Mouse (Mus musculus): ENCODE measurements at regions not wholly inside any gene's neighbourhood (a gene's known extent, or its start where the extent isn't known, plus 50 kb on each side); places are given as distances from the start of the nearest gene placed in this dataset.

DNA sequence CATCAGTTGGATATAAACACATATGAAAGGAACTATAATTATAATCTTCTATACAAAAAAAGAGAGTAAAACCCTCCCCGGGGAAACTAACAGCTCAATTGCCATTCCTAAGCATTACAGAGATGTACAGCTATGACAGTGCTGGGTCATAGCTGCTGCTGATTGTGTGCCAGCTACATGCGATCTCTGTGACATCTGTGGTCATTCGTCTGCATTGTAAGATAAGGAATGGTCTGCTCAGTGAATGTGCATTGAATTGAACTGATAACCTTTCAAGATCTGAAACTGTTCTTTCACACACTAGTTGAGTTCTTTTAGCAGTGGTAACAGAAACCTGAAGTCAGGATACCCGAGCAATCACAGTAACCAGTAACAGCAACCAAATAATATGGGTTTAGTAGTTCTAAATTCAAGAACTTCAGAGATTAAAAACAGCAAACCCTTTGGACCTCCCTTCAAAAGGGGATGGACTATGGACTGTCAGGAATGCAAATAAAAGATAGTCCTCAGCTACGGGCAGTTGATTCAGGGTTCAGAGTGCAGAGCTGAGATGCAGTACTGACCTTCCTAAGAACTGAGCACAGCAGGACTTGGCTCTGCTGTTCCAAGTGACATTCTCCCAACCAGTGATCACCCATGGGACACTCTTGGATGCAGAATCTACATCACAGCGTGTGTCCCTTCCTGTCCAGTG is 295.7 kb downstream of the Cd47 start:
- no peak for DNase-seq

DNA sequence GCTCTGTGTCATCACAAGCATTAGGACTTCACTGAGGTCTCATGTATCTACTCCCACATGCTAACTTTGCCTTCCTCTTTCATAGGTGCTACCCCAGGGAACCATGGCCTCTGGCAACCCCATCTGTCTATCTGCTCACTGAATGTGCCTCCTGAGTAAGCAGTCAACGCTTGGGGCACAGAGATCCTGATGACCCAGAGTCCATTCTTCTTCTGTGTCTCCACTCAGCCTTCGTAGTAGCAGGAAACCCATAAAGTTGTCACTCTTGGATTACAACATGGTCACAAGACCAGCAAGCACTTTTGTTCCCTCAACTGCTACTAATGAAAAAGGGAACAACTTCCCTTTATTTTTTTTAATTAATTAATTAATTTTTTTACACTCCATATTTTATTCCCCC is 296.2 kb downstream of the Cd47 start:
- no peak for DNase-seq

DNA sequence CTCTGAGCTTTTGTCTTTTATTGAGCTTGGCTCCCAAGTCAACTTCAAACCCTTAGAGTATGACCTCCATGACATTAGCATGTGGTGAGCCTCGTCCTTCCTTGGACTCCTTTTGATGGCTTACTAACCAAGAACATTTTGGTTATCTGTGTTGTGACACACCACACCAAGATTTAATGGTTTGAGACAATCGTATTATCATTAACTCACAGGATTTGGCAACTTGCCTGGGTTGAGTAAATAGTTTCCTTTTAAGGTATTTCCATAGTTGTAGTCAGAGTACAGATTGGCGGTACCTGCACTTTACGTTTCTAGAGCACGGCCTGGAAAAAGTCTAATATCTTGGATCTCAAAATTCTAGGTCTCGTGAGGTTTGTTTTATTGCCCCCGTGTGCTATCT is 303.0 kb downstream of the Cd47 start:
- DNase-seq: no peak

DNA sequence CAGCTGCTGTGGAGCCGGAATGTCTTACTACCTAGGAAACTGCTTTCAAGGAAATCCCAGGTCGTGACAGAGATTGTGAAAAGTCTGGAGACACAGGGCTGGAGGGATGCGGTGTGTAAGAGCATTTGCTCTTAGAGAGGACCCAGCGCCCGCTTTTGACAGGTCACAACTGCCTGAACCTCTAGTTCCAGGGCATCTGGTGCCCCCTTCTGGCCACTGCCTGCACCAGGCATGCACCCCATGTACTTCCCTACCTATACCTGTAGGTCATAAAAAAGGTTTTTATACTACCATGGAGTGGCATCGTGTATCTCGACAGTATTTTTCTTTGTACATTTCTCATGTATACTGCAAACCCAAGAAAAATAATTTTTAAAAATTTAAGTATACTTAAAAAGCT is 314.0 kb downstream of the Bbx start:
- DNase-seq: no peak

DNA sequence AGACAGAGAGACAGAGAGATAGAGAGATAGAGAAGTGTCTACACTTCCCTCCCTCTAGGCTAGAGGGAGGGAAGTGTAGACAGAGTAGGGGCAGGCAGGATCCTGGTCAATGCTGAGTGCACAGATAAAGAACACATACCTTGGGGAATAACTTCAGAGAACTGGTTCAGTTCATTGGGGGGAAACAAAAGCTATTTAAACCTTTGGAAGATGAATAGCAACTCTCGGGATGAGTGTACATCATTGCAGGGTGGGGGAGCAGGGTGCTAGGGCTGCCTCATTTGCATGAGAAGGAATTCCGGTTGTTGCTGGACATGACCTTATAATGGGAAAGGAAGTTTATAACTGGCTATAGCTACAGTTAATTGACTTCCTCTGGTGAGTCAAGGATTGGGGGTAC is 309.7 kb downstream of the Bbx start:
- no peak for DNase-seq

DNA sequence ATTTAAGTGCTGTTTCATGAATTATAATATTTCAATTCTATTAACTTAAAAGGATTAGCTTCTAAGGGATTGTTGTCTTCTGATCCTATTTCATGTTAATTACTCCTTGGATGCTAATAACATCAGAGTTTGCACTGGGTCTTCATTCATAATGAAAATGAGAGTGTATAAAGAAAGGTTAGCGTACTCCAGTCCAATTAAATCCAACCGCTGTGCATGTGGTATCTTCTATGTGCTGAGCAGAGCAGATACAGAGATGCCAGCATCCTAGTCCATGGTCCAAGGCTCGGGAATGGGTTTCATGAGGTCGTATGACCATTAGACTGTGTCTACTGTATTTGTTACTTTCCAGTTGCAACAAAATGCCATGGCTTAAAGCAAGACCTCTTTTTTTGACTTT is 307.5 kb downstream of the Bbx start:
- DNase-seq: no peak

DNA sequence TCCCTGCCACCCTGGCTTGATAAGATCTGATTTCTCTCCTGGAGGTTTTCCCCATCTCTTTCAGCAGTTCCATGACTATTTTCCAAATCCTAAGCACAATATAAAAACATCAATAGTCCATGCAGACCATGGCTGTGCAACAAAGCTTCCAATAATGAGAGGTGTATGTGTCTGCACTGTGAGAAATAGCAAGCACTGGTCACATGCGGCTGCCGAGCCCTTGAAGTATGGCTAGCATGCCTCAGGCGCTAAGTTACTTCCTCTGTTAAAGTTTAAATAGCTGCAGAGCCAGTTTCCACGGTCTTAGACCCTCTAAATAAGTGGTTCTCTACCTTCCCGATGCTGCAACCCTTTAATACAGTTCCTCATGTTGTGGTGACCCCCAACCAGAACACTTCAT is 306.6 kb downstream of the Bbx start:
- no peak for DNase-seq

DNA sequence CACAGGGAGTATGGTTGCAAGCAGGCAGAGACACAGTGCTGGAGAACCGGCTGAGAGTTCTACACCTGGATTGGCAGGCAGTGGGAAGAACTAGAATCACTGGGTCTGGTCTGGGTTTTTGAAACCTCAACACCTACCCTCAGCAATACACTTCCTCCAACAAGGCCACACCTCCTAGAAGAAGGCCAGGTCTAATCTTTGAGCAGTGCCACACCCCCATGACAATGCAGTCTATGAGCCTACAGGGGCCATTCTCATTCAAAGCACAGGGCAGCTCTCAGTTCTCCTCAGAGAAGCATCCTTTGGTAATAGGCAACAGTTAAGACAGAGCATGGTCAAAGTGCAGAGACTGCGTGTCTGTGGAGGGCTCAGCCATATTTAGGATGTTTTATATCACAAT is 300.8 kb downstream of the Bbx start:
- DNase-seq: no peak
